Mouse (Mus musculus) G1E (cell line): ENCODE results near the gene Vmn2r96. TPM values are rescaled to one million over a fixed set of nuclear protein-coding genes. Genes with fewer than 3 reads are reported as not detected.
"Not testable (repeated sequence)": the region's sequence is repeated elsewhere in the genome, so short reads cannot be mapped to it uniquely, and the experiment has no call there.

Experiments
- ATAC-seq: 2 replicates; pipeline ENCODE4 v1.8.0; 2016; ENCODE audit warnings: mild to moderate bottlenecking; ENCODE audit not compliant: insufficient number of reproducible peaks, poor library complexity, low FRiP score, severe bottlenecking; ENCODE audit errors: extremely low read depth
- DNase-seq: peaks from one replicate; pipeline ENCODE4 v3.0.0; 2012; ENCODE audit warnings: low spot score
- H3K27me3 ChIP-seq: 2 replicates; pipeline ENCODE4 v1.6.1; 2012; ENCODE audit warnings: mild to moderate bottlenecking, low read length, inconsistent platforms; ENCODE audit not compliant: insufficient read depth
- H3K36me3 ChIP-seq: replicated peaks from 2 replicates; pipeline ENCODE3; 2012; ENCODE audit warnings: mild to moderate bottlenecking, inconsistent platforms
- H3K4me1 ChIP-seq: 2 replicates; pipeline ENCODE4 v1.6.1; 2012; ENCODE audit warnings: low read depth, low read length, inconsistent platforms, mixed read lengths; ENCODE audit not compliant: insufficient read depth
- H3K4me3 ChIP-seq: 2 replicates; pipeline ENCODE4 v1.5.1; 2012; ENCODE audit warnings: low read depth, mild to moderate bottlenecking, inconsistent platforms, low read length, moderate library complexity, mixed read lengths
- H3K9me3 ChIP-seq: replicated peaks from 2 replicates; pipeline ENCODE4 v1.6.1; 2012; ENCODE audit warnings: inconsistent platforms
- CTCF ChIP-seq: IDR thresholded peaks from 2 replicates; pipeline ENCODE4 v1.5.1; 2012; ENCODE audit warnings: low read depth, low read length, inconsistent platforms, mixed read lengths
- GATA1 ChIP-seq: IDR thresholded peaks from 2 replicates; pipeline ENCODE4 v1.6.1; 2012; ENCODE audit warnings: borderline replicate concordance, low read length, inconsistent platforms, mixed read lengths
- GATA2 ChIP-seq: IDR thresholded peaks from 2 replicates; pipeline ENCODE4 v1.6.1; 2012; ENCODE audit warnings: low read depth, low read length, inconsistent platforms, borderline replicate concordance
- POLR2AphosphoS5 ChIP-seq: IDR thresholded peaks from 2 replicates; pipeline ENCODE4 v1.6.1; 2012; ENCODE audit warnings: low read depth, low read length, inconsistent platforms; ENCODE audit not compliant: insufficient replicate concordance
- TAL1 ChIP-seq: conservative IDR thresholded peaks from 2 replicates; pipeline ENCODE4 v1.6.1; 2012; ENCODE audit warnings: low read depth, low read length, inconsistent platforms, mixed read lengths
- polyA plus RNA-seq: library from polyadenylated mRNA; stranded (reverse); fragments of >175 nt; gene quantifications from 2 replicates; pipeline ENCODE4 v1.2.3, GENCODE M21; 2012
- total RNA-seq, 2 experiments: library from RNA; stranded (forward) in 1 of 2; stranded (reverse) in 1 of 2; fragments of 200-1000 nt in 1 of 2; fragments of >200 nt in 1 of 2; fragmentation: Nextera tagmentation in 1 of 2; gene quantifications; 2 replicates each; pipeline ENCODE4 v1.2.3; 2014 to 2017

Vmn2r96 gene
- total RNA-seq (2014; fragmentation: Nextera tagmentation) (not detected in 2 replicates), total RNA-seq (2017) (not detected in 2 replicates), polyA plus RNA-seq (not detected in 2 replicates)

DNA sequence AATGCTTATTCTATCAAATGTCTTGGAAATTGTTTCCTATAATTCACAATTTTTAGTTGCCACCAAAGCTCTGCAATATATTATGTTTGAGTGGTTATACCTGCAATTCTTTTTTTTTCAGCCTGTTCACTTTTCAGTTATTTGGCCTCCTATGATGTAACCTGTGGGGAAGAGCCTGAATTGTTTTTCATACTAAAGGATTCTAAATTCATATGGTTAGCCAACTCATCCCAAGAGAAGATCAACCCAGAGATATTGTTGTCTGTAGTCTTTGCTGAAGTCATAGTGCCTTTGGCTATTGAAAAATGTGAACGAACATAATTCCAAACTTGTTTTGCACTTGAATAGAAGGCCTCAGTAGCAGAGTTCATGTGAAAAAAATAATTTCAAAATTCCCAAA, at the start of gene Vmn2r96:
Gene Vmn2r96, plus strand, starts transcription at position 301 of the 400 bp plus-strand sequence.
- not testable (repeated sequence) for H3K9me3 ChIP-seq, H3K4me1 ChIP-seq, DNase-seq, H3K27me3 ChIP-seq, ATAC-seq, H3K4me3 ChIP-seq, H3K36me3 ChIP-seq

DNA sequence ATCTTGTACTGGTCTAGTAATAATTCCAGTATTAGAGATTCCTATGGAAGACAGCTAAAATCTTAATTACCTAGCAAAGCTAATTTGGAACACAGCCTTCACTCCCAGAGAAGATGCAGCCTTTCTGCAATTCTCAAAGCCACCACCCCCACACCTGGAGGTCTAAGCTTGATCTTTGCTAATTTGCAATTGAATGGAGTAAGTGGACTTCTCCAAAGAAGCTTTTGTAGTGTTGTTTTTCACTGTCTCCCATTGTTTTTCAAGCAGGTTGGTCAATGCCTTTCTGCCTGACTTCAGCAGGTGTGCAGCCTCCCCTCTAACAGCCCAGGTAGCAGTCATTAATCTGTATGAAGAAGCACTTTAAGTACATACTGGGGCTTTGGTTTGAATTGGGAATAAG, 49.6 kb upstream of the Vmn2r96 start:
- H3K27me3 ChIP-seq, result no peaks in the 10 kb centered on the region
- no peaks in the 10 kb centered on the region for H3K36me3 ChIP-seq
- H3K4me1 ChIP-seq, result no peaks in the 10 kb centered on the region
- H3K4me3 ChIP-seq, result no peak overlapping the region
- H3K9me3 ChIP-seq, result peaks cover 3% of the 10 kb centered on the region; the same call in 1 of the 2 replicates
- TF ChIP-seq CTCF (no peak), TAL1 (no peak), POLR2AphosphoS5 (no peak), GATA1 (no peak), GATA2 (no peak)
- ATAC-seq (no peak), DNase-seq (no peak)

GRCm38 (mm10) chr17:18523991-18524390, 49.0 kb upstream of the Vmn2r96 start:
- no peak for ATAC-seq
- no peak overlapping the region for H3K4me3 ChIP-seq
- H3K9me3 ChIP-seq, result peaks cover 3% of the 10 kb centered on the region; the same call in 1 of the 2 replicates
- no peaks in the 10 kb centered on the region for H3K36me3 ChIP-seq
- no peaks in the 10 kb centered on the region for H3K27me3 ChIP-seq
- DNase-seq, result no peak
- no peak for TF ChIP-seq CTCF
- TF ChIP-seq GATA1, result no peak
- TF ChIP-seq GATA2, result no peak
- TF ChIP-seq POLR2AphosphoS5, result no peak
- no peak for TF ChIP-seq TAL1
- no peaks in the 10 kb centered on the region for H3K4me1 ChIP-seq

- not testable (repeated sequence) for H3K4me1 ChIP-seq, H3K27me3 ChIP-seq, ATAC-seq, H3K36me3 ChIP-seq, DNase-seq, H3K4me3 ChIP-seq, H3K9me3 ChIP-seq
Observed at GRCm38 (mm10) chr17:18558212-18559158, 14.5 kb upstream of the Vmn2r96 start.

- not testable (repeated sequence) for H3K4me1 ChIP-seq, H3K36me3 ChIP-seq, H3K4me3 ChIP-seq, DNase-seq, ATAC-seq, H3K9me3 ChIP-seq, H3K27me3 ChIP-seq
Observed at GRCm38 (mm10) chr17:18566186-18566585, 6.8 kb upstream of the Vmn2r96 start.

DNA sequence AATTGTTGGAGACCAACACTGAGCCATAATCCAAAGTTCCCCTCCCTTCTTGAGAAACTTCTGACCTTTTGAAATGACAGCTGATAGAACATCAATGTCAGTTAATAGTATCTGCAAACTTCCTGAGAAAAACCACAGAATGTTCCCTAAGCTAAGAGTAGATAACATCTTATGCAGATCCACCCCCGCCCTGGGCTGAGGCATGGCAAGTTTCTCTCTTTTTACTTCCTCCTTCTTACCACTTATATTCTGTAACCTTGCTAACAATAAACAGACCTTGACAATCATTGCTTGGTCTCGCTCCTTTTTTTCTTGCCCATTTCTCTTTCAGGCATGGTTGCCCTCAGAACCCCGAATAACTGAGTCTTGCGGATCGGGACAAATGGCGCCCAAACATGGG, 42.2 kb downstream of the Vmn2r96 start:
- DNase-seq, H3K4me1 ChIP-seq, H3K9me3 ChIP-seq, H3K4me3 ChIP-seq, H3K27me3 ChIP-seq, H3K36me3 ChIP-seq: not testable (repeated sequence)
- peak; percentile 54; the same call in 1 of the 2 replicates for ATAC-seq

- no peak for TF ChIP-seq GATA2
- no peak for TF ChIP-seq CTCF
- no peak for TF ChIP-seq POLR2AphosphoS5
- no peak for TF ChIP-seq TAL1
- TF ChIP-seq GATA1, result no peak
- H3K4me3 ChIP-seq, result no peak overlapping the region
- H3K9me3 ChIP-seq, result no peaks in the 10 kb centered on the region
- H3K4me1 ChIP-seq, result no peaks in the 10 kb centered on the region
- no peaks in the 10 kb centered on the region for H3K27me3 ChIP-seq
- peak; percentile 42; the same call in 1 of the 2 replicates for ATAC-seq
- H3K36me3 ChIP-seq, result no peaks in the 10 kb centered on the region
- no peak for DNase-seq
Observed at GRCm38 (mm10) chr17:18626532-18626931, 53.6 kb downstream of the Vmn2r96 start.

Other genes with a start within 250 kb of the Vmn2r96 start
- not detected in 2 replicates for gene Vmn2r95, start 149.1 kb upstream of the Vmn2r96 start, total RNA-seq (2014; fragmentation: Nextera tagmentation)
- 0.05 and 0.12 TPM in 2 replicates for gene Vmn2r95, start 149.1 kb upstream of the Vmn2r96 start, total RNA-seq (2017)
- not detected in 2 replicates for gene Vmn2r95, start 149.1 kb upstream of the Vmn2r96 start, polyA plus RNA-seq